Mouse (Mus musculus) CH12.LX (cell line): ENCODE data around the gene Plk3.

Experiments used
- CHD1 ChIP-seq: IDR thresholded peaks from 2 replicates; pipeline ENCODE4 v1.6.1; 2012; ENCODE audit warnings: low read depth, low read length, improper control_type of control experiment, inconsistent platforms
- CTCF ChIP-seq, 2 experiments: IDR thresholded peaks in 1 of 2; conservative IDR thresholded peaks in 1 of 2; 2 replicates each; pipeline ENCODE4 v1.5.1; 2011 to 2012; ENCODE audit warnings: low read depth in 2 of 2, low read length in 2 of 2, improper control_type of control experiment in 1 of 2, inconsistent platforms in 1 of 2, mild to moderate bottlenecking in 1 of 2, moderate library complexity in 1 of 2
- EP300 ChIP-seq: IDR thresholded peaks from 2 replicates; pipeline ENCODE4 v1.6.1; 2011; ENCODE audit warnings: low read length, improper control_type of control experiment
- ETS1 ChIP-seq: conservative IDR thresholded peaks from 2 replicates; pipeline ENCODE4 v1.6.1; 2012; ENCODE audit warnings: low read depth, mild to moderate bottlenecking, inconsistent platforms, low read length, improper control_type of control experiment, moderate library complexity
- MAFK ChIP-seq: IDR thresholded peaks from 2 replicates; pipeline ENCODE4 v1.6.1; 2011; ENCODE audit warnings: low read length, improper control_type of control experiment; ENCODE audit not compliant: insufficient replicate concordance
- MAX ChIP-seq: IDR thresholded peaks from 2 replicates; pipeline ENCODE4 v1.6.1; 2011; ENCODE audit warnings: low read length, improper control_type of control experiment
- MAZ ChIP-seq: IDR thresholded peaks from 2 replicates; pipeline ENCODE4 v1.6.1; 2012; ENCODE audit warnings: low read depth, mild to moderate bottlenecking, inconsistent platforms, low read length, improper control_type of control experiment, moderate library complexity
- PAX5 ChIP-seq: IDR thresholded peaks from 2 replicates; pipeline ENCODE4 v1.6.1; 2012; ENCODE audit warnings: low read length, inconsistent platforms, mixed read lengths
- POLR2A ChIP-seq: IDR thresholded peaks from 2 replicates; pipeline ENCODE4 v1.6.1; 2011; ENCODE audit warnings: low read depth, mild to moderate bottlenecking, improper control_type of control experiment, low read length
- SIN3A ChIP-seq: IDR thresholded peaks from 2 replicates; pipeline ENCODE4 v1.6.1; 2012; ENCODE audit warnings: low read length, improper control_type of control experiment, inconsistent platforms
- TCF12 ChIP-seq: IDR thresholded peaks from 2 replicates; pipeline ENCODE4 v1.6.1; 2014; ENCODE audit warnings: low read depth, mild to moderate bottlenecking, inconsistent platforms, low read length, improper control_type of control experiment
- ZC3H11A ChIP-seq: IDR thresholded peaks from 2 replicates; pipeline ENCODE4 v1.6.1; 2012; ENCODE audit warnings: low read depth, mild to moderate bottlenecking, inconsistent platforms, low read length, improper control_type of control experiment
- ZKSCAN1 ChIP-seq: IDR thresholded peaks from 2 replicates; pipeline ENCODE4 v1.6.1; 2012; ENCODE audit warnings: low read depth, inconsistent platforms, low read length, improper control_type of control experiment, borderline replicate concordance

DNA sequence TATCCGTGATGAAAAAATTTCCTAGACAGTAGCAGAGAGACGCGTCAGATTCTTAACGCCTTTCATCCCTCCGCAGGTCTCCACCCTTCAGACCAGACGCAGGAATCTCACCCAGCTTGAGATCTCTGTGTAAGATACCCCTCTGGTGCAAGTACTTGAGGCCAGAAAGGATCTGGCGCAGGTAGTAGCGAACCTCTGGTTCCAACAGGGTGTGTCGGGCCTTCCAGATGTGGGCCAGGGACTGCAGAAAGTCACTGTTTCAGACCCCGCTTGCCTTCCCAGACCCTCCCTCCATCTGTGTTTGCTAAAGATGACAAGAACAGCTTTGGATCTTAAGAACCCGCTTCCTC is 994 bp downstream of the Plk3 start:
- TF ChIP-seq PAX5: no peak
- no peak for TF ChIP-seq CHD1
- TF ChIP-seq ETS1: no peak
- no peak for TF ChIP-seq ZC3H11A
- TF ChIP-seq TCF12: no peak
- TF ChIP-seq CTCF (conservative IDR thresholded peaks at IDR 0.05 in 1 of 2, IDR thresholded peaks at IDR 0.05 in 1 of 2; ENCODE audit: low read depth in 2 of 2, low read length in 2 of 2): no peak
- no peak for TF ChIP-seq EP300
- no peak for TF ChIP-seq ZKSCAN1
- no peak for TF ChIP-seq MAFK
- TF ChIP-seq MAX: no peak
- no peak for TF ChIP-seq POLR2A
- TF ChIP-seq SIN3A: no peak
- TF ChIP-seq MAZ: no peak
